Mouse (Mus musculus): ENCODE measurements around the gene Nme9. TPM values are rescaled to one million over a fixed set of nuclear protein-coding genes. Genes with fewer than 3 reads are reported as not detected.

Nme9 gene
- not detected for total RNA-seq (2021)
- long read RNA-seq, experiment 1, result 0 reads
- long read RNA-seq, experiment 2, result 0 reads

GRCm38 (mm10) chr9:99451161-99451560 is at the start of gene Nme9:
Gene Nme9 (plus strand): TSS chr9:99451475.
- DNase-seq (ENCODE audit: low spot score in 2 of 2), result no peak

GRCm38 (mm10) chr9:99409280-99409679 is 42.0 kb upstream of the Nme9 start:
- no peak for DNase-seq (ENCODE audit: low spot score in 2 of 2)

GRCm38 (mm10) chr9:99411093-99411492 is 40.2 kb upstream of the Nme9 start:
- no peak for DNase-seq (ENCODE audit: low spot score in 2 of 2)

- DNase-seq (ENCODE audit: low spot score in 2 of 2), result no peak
These were observed 39.5 kb upstream of the Nme9 start for GRCm38 (mm10) chr9:99411785-99412184.

GRCm38 (mm10) chr9:99416809-99417208 is 34.5 kb upstream of the Nme9 start:
- no peak for DNase-seq (ENCODE audit: low spot score in 2 of 2)

DNA sequence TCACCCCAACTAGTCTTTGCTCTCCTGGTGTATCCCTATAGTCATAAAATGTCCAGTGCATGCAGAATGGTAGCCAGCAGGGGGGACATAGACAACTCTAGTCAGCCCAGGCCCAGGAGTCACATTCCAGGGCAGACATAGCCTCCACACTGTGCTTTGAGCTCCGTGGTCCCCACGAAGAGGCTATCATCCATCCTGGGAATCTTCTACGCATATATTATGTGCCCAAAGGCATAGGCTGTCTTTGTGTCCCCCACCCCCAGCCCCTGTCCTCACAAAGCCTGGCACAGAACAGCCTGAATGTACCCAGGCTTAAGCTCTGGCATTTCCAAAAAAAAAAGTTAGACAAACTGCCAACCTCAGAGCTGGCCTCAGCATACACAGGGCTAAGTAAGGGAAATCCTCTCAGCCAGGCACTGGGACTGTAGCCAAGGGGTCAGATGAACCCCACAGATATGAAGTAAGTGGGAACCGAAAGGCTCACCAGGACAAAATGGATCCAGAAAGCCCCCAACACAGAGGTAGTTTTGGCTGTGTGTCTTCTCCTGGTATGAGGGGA is 33.9 kb upstream of the Nme9 start:
- DNase-seq (ENCODE audit: low spot score in 2 of 2), result no peak

DNA sequence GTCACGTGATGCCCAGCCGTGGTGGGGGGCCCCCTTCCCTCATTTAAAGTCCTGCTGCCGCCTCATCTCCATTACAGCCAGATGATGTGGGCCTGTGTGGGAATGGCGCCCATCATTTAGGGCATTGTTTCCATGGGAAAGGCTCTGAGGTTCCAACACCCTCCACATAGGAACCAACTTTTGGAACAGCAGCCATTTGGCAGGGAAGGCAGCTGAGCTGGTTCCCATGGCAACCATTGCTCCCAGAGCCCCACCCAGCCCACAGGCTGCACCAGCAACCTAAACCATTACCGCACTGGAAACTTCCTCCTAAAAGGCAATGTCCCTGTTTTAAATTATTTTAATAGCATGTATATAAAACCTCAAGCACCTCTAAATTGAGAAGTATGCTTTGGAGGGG is 32.9 kb upstream of the Nme9 start:
- no peak for DNase-seq (ENCODE audit: low spot score in 2 of 2)

DNA sequence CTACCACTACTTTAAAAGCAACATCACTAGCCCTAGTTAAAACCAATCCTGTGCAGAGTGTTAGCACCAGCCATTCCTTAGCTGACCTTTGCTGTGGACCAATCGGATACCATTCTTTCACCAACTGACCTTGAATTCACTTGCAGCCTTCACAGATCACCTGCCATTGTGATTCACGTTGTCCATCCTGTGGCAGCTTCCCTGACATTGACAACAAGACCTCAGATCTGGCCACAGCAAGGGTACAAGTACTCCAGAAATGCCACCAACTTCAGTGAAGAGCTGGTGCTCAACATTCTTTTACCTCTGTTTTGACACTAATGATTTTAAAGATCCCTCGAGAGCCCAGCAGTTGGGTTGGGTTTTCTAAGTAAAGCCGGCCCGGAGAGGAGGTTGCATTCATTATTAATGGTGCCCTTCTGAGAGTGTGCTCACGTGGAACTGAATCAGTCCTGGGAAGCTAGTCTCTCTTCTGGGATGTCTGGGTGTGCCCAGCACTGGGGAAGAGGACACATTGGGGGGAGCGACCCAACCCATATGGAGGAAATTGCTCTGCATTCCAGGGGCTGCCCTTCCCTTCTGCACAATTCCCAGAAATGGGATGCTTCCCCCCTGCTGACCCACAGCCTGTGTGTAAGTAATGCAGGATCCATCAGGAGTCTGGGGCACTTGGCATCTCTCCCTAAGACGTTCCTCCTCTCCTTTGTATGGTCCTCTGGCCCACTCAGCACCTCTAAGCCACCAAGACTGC is 31.1 kb upstream of the Nme9 start:
- DNase-seq (ENCODE audit: low spot score in 2 of 2), result no peak

DNA sequence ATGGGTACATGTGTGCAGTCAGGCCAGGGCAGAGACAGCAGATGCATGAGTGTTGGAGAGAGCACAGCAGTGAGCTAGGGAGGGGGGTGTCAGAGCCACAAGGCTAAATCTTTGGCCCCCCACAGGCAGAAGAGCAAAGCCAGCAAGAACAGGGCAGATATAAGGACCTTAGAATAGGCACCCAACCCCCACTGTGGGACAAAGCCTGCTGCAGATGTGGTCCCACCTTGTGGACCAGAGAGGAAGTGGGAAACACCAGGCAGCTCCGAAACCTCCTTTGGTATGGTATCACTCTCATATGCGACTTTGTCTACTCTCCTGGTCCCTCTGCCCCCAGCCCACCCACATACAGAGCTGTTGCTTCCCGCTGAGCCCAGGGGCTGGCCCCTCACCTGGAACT is 29.4 kb upstream of the Nme9 start:
- no peak for DNase-seq (ENCODE audit: low spot score in 2 of 2)

DNA sequence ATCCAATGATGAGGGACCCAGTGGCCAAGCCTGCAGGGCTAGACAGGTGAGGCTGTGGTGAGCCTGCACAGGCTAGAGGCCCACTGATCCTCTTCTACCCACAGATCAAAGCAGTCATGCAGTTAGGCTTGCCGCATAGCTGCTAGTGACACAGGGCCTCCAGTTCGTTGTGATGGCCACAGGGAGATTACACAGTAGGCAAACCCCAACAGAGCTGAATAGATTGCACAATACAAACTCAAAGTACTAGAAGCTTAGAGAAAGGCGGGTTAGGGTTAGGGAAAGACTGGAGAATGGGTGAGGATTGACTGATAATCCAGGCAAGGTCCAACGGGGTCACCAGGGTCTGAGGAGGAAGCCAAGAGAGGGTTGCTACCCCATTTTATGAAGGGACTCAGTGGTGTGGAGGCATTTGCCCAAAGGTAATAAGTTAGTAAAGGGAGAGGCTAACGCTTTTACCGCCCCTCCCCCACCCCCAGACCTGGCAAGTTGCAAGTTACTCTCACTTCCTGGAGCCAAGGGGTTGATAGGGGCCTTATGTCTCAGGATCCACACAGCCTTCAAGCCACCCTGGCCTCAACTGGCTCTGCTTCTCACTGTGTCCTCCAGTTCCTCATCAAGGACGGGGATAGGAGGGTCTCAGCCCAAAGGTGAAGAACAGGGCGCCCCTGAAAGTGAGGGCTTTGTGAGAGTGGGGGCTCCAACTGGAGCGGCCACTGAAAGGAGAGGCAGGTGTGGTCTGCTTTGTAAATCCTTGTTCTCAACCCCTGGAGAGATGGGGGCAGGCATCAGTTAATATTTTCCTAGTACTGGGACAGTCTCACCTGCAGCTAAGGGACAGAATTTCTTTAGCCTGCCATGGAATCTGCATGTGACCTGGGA is 27.3 kb upstream of the Nme9 start:
- no peak for DNase-seq (ENCODE audit: low spot score in 2 of 2)

DNA sequence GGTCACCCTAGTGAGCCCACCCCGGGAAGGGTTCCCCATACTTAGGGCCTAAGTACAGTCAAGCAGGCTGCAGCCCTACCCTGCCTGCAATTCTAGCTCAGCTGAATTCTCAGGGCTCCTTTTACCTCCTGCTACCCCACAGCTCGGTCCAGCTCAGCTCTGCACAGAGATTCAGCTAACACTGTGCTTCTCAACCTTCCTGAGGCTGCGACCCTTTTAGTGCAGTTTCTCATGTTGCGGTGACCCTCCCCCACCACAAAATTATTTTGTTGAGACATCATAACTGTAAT is 26.8 kb upstream of the Nme9 start:
- no peak for DNase-seq (ENCODE audit: low spot score in 2 of 2)

GRCm38 (mm10) chr9:99425262-99425661 is 26.0 kb upstream of the Nme9 start:
- DNase-seq (ENCODE audit: low spot score in 2 of 2), result no peak

- DNase-seq (ENCODE audit: low spot score in 2 of 2), result no peak
These were observed 22.5 kb upstream of the Nme9 start for GRCm38 (mm10) chr9:99428601-99429331.

DNA sequence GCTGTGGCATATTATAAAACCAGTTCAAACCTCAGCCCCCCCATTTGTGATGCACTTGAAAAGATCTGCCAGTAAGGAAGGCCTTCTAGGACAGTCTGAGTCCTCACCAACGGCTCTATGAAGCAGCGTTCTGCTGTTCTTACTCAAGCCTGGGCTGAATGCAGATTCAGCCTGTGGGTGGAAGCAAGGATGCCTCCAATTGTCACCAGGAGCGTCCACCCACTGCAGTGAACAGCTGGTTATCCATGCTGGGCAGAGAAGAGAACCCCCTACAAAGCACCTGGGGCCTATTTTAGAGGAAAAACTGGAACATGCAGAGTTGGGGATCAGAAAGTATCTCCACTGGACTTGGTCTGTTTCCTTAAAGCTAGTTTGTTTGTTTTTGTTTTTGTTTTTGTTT is 21.4 kb upstream of the Nme9 start:
- DNase-seq (ENCODE audit: low spot score in 2 of 2), result no peak

- DNase-seq (ENCODE audit: low spot score in 2 of 2), result no peak
These were observed 20.5 kb upstream of the Nme9 start for GRCm38 (mm10) chr9:99430806-99431205.

- DNase-seq (ENCODE audit: low spot score in 2 of 2), result no peak
These were observed 19.9 kb upstream of the Nme9 start for GRCm38 (mm10) chr9:99431346-99431745.

- no peak for DNase-seq (ENCODE audit: low spot score in 2 of 2)
These were observed 19.3 kb upstream of the Nme9 start for GRCm38 (mm10) chr9:99431963-99432362.

GRCm38 (mm10) chr9:99432478-99432877 is 18.8 kb upstream of the Nme9 start:
- no peak for DNase-seq (ENCODE audit: low spot score in 2 of 2)

DNA sequence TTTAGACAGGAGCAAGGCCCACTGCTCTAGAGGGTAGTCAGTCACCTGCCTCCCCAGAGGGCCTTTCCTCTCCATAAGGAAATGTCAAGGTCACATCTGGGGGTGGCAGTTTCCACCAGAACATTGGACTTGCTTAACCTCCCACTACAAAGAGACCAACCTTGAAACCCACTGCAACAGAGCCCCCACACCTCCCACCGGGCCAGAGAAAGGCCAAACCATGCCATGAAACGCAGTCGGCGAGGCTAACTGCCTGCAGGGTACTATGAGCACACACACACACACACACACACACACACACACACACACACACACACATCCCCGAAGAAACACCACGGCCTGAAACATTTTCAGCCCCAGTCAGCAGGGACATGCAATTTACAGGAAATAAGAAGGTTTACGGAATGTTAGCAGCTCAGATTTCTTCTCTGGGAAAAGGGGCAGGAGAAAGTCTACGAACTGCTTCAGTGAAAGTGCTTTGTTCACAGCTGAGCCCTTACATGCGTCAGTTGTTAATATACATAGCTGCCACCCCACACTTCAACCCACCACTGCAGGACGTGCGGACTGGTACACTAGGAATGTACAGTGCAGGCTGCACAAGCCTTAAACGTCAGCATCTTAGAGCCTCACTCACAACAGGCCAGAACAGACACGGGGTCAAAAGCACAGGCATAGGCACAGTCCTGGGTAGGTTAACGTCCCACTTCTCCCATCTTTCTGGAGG is 16.2 kb upstream of the Nme9 start:
- peak; percentile 36 to 48 for DNase-seq (ENCODE audit: low spot score in 2 of 2)

- DNase-seq (ENCODE audit: low spot score in 2 of 2), result peak; percentile 49 to 59
These were observed 15.6 kb upstream of the Nme9 start for GRCm38 (mm10) chr9:99435619-99436181.
